Mouse (Mus musculus) bone marrow, adult 2 months (tissue): ENCODE results near the gene Tnpo3.

Experiments used
- CTCF ChIP-seq: fragments of 200-500 bp; IDR thresholded peaks from 2 replicates; pipeline ENCODE4 v1.5.1; 2011; ENCODE audit warnings: low read length, control low read depth; ENCODE audit not compliant: control insufficient read depth, insufficient read depth
- POLR2A ChIP-seq: fragments of 200-500 bp; IDR thresholded peaks from 2 replicates; pipeline ENCODE4 v1.6.1; 2011; ENCODE audit warnings: low read depth, mild to moderate bottlenecking, control low read depth, low read length, borderline replicate concordance; ENCODE audit not compliant: control insufficient read depth

- TF ChIP-seq POLR2A (no peak), CTCF (no peak)
Observed at GRCm38 (mm10) chr6:29494101-29494500, 115.6 kb downstream of the Tnpo3 start.
